Mouse (Mus musculus) MEL (cell line): Measurements from ENCODE around the gene Rnf149. TPM values are rescaled to one million over a fixed set of nuclear protein-coding genes. Genes with fewer than 3 reads are reported as not detected.

ENCODE experiments used
- DNase-seq: peaks from one replicate; pipeline ENCODE4 v3.0.0; 2011; ENCODE audit warnings: low read depth, low spot score
- H3K27ac ChIP-seq: 2 replicates; pipeline ENCODE4 v1.5.1; 2012; ENCODE audit warnings: low read depth, mild to moderate bottlenecking, control low read depth, low read length, moderate library complexity; ENCODE audit not compliant: control insufficient read depth
- H3K27me3 ChIP-seq, 2 experiments: fragments of 150-350 bp in 1 of 2; sonication (generic) in 1 of 2; 2 replicates each; pipeline ENCODE4 v1.6.1; 2012; ENCODE audit warnings: low read length in 2 of 2, mild to moderate bottlenecking in 2 of 2, improper control_type of control experiment in 1 of 2, moderate library complexity in 1 of 2; ENCODE audit not compliant: insufficient read depth in 2 of 2, control insufficient read depth in 1 of 2
- H3K36me3 ChIP-seq, 2 experiments: 2 replicates each; pipeline ENCODE4 v1.6.1; 2012 to 2014; ENCODE audit warnings: low read length in 2 of 2, improper control_type of control experiment in 1 of 2, inconsistent platforms in 1 of 2, mild to moderate bottlenecking in 1 of 2; ENCODE audit not compliant: insufficient read depth in 2 of 2, control insufficient read depth in 1 of 2
- H3K4me1 ChIP-seq, 2 experiments: fragments of 150-350 bp in 1 of 2; sonication (generic) in 1 of 2; 2 replicates each; pipeline ENCODE4 v1.6.1; 2012; ENCODE audit warnings: low read length in 2 of 2, improper control_type of control experiment in 1 of 2, mild to moderate bottlenecking in 1 of 2; ENCODE audit not compliant: insufficient read depth in 2 of 2, control insufficient read depth in 1 of 2
- H3K4me3 ChIP-seq, 2 experiments: fragments of 150-350 bp in 1 of 2; sonication (generic) in 1 of 2; 2 replicates each; pipeline ENCODE4 v1.5.1; 2012; ENCODE audit warnings: low read depth in 2 of 2, low read length in 2 of 2, mild to moderate bottlenecking in 2 of 2, moderate library complexity in 2 of 2, control low read depth in 1 of 2, improper control_type of control experiment in 1 of 2; ENCODE audit not compliant: control insufficient read depth in 1 of 2, insufficient read depth in 1 of 2
- H3K79me2 ChIP-seq: 2 replicates; pipeline ENCODE4 v1.6.1; 2012; ENCODE audit warnings: mild to moderate bottlenecking, low read length, moderate library complexity; ENCODE audit not compliant: control insufficient read depth, poor library complexity, insufficient read depth
- H3K9ac ChIP-seq: 2 replicates; pipeline ENCODE4 v1.6.1; 2012; ENCODE audit warnings: low read depth, mild to moderate bottlenecking, control low read depth, low read length, moderate library complexity; ENCODE audit not compliant: control insufficient read depth, poor library complexity, severe bottlenecking
- H3K9me3 ChIP-seq: fragments of 150-350 bp; sonication (generic); replicated peaks from 2 replicates; pipeline ENCODE4 v1.6.1; 2012; ENCODE audit warnings: mild to moderate bottlenecking, low read length, improper control_type of control experiment, moderate library complexity; ENCODE audit not compliant: insufficient read depth
- CHD2 ChIP-seq: IDR thresholded peaks from 2 replicates; pipeline ENCODE4 v1.6.1; 2011; ENCODE audit warnings: low read length, improper control_type of control experiment
- EP300 ChIP-seq, 2 experiments: IDR thresholded peaks; 2 replicates each; pipeline ENCODE4 v1.6.1; 2011; ENCODE audit warnings: improper control_type of control experiment in 2 of 2, low read length in 2 of 2, low read depth in 1 of 2, mild to moderate bottlenecking in 1 of 2
- HCFC1 ChIP-seq: IDR thresholded peaks from 2 replicates; pipeline ENCODE4 v1.6.1; 2012; ENCODE audit warnings: low read depth, mild to moderate bottlenecking, inconsistent platforms, low read length, improper control_type of control experiment, moderate library complexity
- JUND ChIP-seq: IDR thresholded peaks from 2 replicates; pipeline ENCODE4 v1.6.1; 2011; ENCODE audit warnings: low read depth, mild to moderate bottlenecking, improper control_type of control experiment, low read length
- KAT2A ChIP-seq: conservative IDR thresholded peaks from 2 replicates; pipeline ENCODE4 v1.6.1; 2012; ENCODE audit warnings: low read depth, low read length, improper control_type of control experiment, inconsistent platforms
- MAFK ChIP-seq: IDR thresholded peaks from 2 replicates; pipeline ENCODE4 v1.6.1; 2011; ENCODE audit warnings: low read depth, mild to moderate bottlenecking, low read length, improper control_type of control experiment, borderline replicate concordance
- MAX ChIP-seq: IDR thresholded peaks from 2 replicates; pipeline ENCODE4 v1.6.1; 2011; ENCODE audit warnings: low read length, improper control_type of control experiment
- MAZ ChIP-seq: IDR thresholded peaks from 2 replicates; pipeline ENCODE4 v1.6.1; 2012; ENCODE audit warnings: low read depth, mild to moderate bottlenecking, inconsistent platforms, low read length, improper control_type of control experiment
- MEF2A ChIP-seq: IDR thresholded peaks from 2 replicates; pipeline ENCODE4 v1.6.1; 2014; ENCODE audit warnings: low read depth, mild to moderate bottlenecking, inconsistent platforms, low read length, improper control_type of control experiment; ENCODE audit not compliant: poor library complexity, insufficient replicate concordance, severe bottlenecking; ENCODE audit errors: extremely low read depth
- MYB ChIP-seq: IDR thresholded peaks from 2 replicates; pipeline ENCODE4 v1.6.1; 2011; ENCODE audit warnings: mild to moderate bottlenecking, low read depth, low read length, improper control_type of control experiment
- NRF1 ChIP-seq: IDR thresholded peaks from 2 replicates; pipeline ENCODE4 v1.6.1; 2014; ENCODE audit warnings: low read depth, mild to moderate bottlenecking, inconsistent platforms, low read length, improper control_type of control experiment, moderate library complexity; ENCODE audit not compliant: poor library complexity, insufficient read depth, severe bottlenecking
- SIN3A ChIP-seq: IDR thresholded peaks from 2 replicates; pipeline ENCODE4 v1.6.1; 2012; ENCODE audit warnings: low read length, improper control_type of control experiment, inconsistent platforms
- TBP ChIP-seq: IDR thresholded peaks from 2 replicates; pipeline ENCODE4 v1.8.0; 2011; ENCODE audit warnings: low read depth, low read length, improper control_type of control experiment
- UBTF ChIP-seq: IDR thresholded peaks from 2 replicates; pipeline ENCODE4 v1.6.1; 2012; ENCODE audit warnings: low read depth, mild to moderate bottlenecking, inconsistent platforms, low read length, improper control_type of control experiment, moderate library complexity, borderline replicate concordance; ENCODE audit not compliant: insufficient read depth
- USF1 ChIP-seq: IDR thresholded peaks from 2 replicates; pipeline ENCODE4 v1.6.1; 2014; ENCODE audit warnings: low read depth, mild to moderate bottlenecking, inconsistent platforms, low read length, improper control_type of control experiment, moderate library complexity
- ZC3H11A ChIP-seq: IDR thresholded peaks from 2 replicates; pipeline ENCODE4 v1.6.1; 2012; ENCODE audit warnings: low read depth, mild to moderate bottlenecking, inconsistent platforms, low read length, improper control_type of control experiment
- ZKSCAN1 ChIP-seq: IDR thresholded peaks from 2 replicates; pipeline ENCODE4 v1.6.1; 2012; ENCODE audit warnings: low read depth, mild to moderate bottlenecking, inconsistent platforms, low read length, improper control_type of control experiment, moderate library complexity
- polyA plus RNA-seq, 2 experiments: library from polyadenylated mRNA; stranded (reverse) in 1 of 2; unstranded in 1 of 2; fragments of >175 nt in 1 of 2; fragments of >200 nt in 1 of 2; gene quantifications; 2 replicates each; pipeline versions ENCODE4 v1.2.1 to v1.2.4; 2012; ENCODE audit warnings: low replicate concordance in 2 of 2, low read depth in 1 of 2; ENCODE audit not compliant: insufficient read length in 2 of 2, insufficient read depth in 1 of 2, missing spikeins in 1 of 2
- total RNA-seq: library from RNA; depleted of rRNA; stranded (reverse); fragments of 300-350 nt; gene quantifications from 2 replicates; pipeline ENCODE4 v1.2.3, GENCODE M21; 2012

Gene Rnf149
- total and polyA plus RNA-seq, 3 experiments = 37.1 to 46.4 TPM; not detected in 1

- Histone ChIP-seq H3K9me3 (no peaks in the 10 kb centered on the region), H3K27me3 (peaks cover 2 to 4% of the 10 kb centered on the region in 2 experiments; a peak in 2 of 4 replicates), H3K9ac (no peak overlapping the region), H3K36me3 (no peaks in the 10 kb centered on the region), H3K79me2 (no peaks in the 10 kb centered on the region), H3K4me1 (no peaks in the 10 kb centered on the region), H3K27ac (no peak overlapping the region), H3K4me3 (no peak overlapping the region)
- no peak for DNase-seq
- no peak for TF ChIP-seq SIN3A
- no peak for TF ChIP-seq KAT2A
- no peak for TF ChIP-seq MAZ
- TF ChIP-seq NRF1 = no peak
- no peak for TF ChIP-seq JUND
- no peak for TF ChIP-seq MEF2A
- TF ChIP-seq ZKSCAN1 = no peak
- TF ChIP-seq UBTF = no peak
- no peak for TF ChIP-seq MYB
- no peak for TF ChIP-seq USF1
- TF ChIP-seq CHD2 = no peak
- no peak for TF ChIP-seq MAX
- no peak for TF ChIP-seq ZC3H11A
- TF ChIP-seq TBP = no peak
- TF ChIP-seq EP300 (IDR thresholded peaks at IDR 0.05; ENCODE audit: low read depth in 1 of 2, low read length in 2 of 2) = no peak
Observed at GRCm38 (mm10) chr1:39515303-39515991, 61.8 kb downstream of the Rnf149 start.

- Histone ChIP-seq H3K27me3 (peaks cover 5 to 7% of the 10 kb centered on the region in 2 experiments; a peak in 3 of 4 replicates), H3K79me2 (no peaks in the 10 kb centered on the region)
Observed at GRCm38 (mm10) chr1:39512183-39512582, 65.0 kb downstream of the Rnf149 start.

More at GRCm38 (mm10) chr1:39512183-39512582, 65.0 kb downstream of the Rnf149 start:
- Histone ChIP-seq H3K9ac (no peak overlapping the region), H3K9me3 (no peaks in the 10 kb centered on the region), H3K27ac (no peak overlapping the region), H3K36me3 (no peaks in the 10 kb centered on the region), H3K4me3 (no peak overlapping the region), H3K4me1 (no peaks in the 10 kb centered on the region)
- TF ChIP-seq HCFC1 (no peak), MAFK (peak; percentile 60; the same call in 1 of the 2 replicates)
- no peak for DNase-seq
